Mouse (Mus musculus): Measurements from ENCODE around the gene Nsl1. TPM values are rescaled to one million over a fixed set of nuclear protein-coding genes. Genes with fewer than 3 reads are reported as not detected.

Gene Nsl1
- polyA plus RNA-seq, 2 experiments from 2014 or later = 1.6 to 3.7 TPM

DNA sequence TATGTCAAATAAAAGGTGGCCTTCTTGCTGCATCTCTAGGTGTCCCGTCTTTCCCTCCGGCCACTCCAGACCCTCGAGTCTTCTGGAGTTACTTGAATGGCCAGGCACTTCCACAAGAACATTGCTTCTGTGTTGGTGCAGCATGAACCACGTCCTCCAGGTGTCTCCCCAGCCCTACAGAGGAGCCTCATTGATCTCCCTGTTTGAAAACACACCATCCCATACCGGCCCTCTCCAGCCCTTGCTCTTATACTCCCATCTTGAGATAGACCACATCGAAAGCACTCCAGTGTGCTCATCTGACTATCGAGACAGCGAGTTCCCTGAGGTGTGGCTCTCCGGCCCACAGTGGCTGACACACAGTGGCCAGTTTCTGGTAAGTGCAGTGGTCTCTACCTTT is 32.2 kb downstream of the Nsl1 start:
- ATAC-seq = no peak

- peak; percentile 20 for ATAC-seq
These were observed 34.3 kb downstream of the Nsl1 start for GRCm38 (mm10) chr1:191096871-191097681.

- no peak for ATAC-seq
These were observed 35.3 kb downstream of the Nsl1 start, which contains the start of gene Batf3 for GRCm38 (mm10) chr1:191097802-191098747. Batf3 (plus strand) TSS chr1:191097847.

GRCm38 (mm10) chr1:191099114-191099513 is 36.3 kb downstream of the Nsl1 start:
- ATAC-seq = no peak

GRCm38 (mm10) chr1:191099772-191100291 is 37.0 kb downstream of the Nsl1 start:
- ATAC-seq = no peak

- ATAC-seq = peak; percentile 53
These were observed 40.0 kb downstream of the Nsl1 start for GRCm38 (mm10) chr1:191102730-191103370.

GRCm38 (mm10) chr1:191105246-191105645 is 42.4 kb downstream of the Nsl1 start:
- no peak for ATAC-seq

DNA sequence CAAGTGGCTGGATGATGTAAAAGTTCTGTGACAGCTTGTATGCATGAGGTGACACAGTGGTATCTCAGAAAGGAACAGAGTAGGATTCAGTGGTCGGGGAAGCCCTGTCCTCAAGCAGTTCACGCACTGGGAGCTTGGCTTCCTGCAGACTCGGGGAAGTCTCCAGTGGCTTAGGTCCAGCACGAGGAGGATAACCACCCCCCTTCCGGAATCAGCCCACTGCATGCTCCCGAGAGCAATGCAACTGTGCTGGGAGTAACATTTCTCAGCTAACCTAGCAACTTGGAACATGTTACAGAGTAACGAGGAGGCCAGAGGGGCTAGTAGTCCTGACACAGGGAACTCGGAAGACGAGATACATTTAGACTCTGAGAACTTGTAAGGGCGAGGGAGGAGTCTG is 44.5 kb downstream of the Nsl1 start:
- no peak for ATAC-seq

GRCm38 (mm10) chr1:191109907-191110306 is 47.1 kb downstream of the Nsl1 start:
- no peak for ATAC-seq

DNA sequence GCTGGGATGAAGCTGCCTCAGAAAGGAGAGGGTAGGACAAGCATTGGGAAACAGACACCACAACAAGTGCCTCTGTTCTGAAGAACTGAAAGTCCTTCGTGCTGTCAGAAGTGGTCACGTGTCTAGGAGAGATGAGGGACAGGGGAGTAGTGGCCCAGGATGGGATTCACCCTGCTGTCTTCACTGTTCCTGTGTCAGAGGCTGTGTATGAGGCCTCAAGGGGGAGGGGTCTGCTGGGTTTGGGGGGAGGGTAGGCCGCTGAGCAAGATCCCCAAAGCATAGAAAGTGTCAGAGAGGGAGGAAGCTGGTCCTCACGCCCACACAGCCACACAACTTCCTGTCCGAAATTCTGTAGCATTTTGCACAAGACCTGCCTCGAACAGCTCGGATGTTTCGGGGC is 48.3 kb downstream of the Nsl1 start:
- peak; percentile 54 for ATAC-seq

GRCm38 (mm10) chr1:191114868-191115267 is 52.1 kb downstream of the Nsl1 start:
- ATAC-seq = no peak

DNA sequence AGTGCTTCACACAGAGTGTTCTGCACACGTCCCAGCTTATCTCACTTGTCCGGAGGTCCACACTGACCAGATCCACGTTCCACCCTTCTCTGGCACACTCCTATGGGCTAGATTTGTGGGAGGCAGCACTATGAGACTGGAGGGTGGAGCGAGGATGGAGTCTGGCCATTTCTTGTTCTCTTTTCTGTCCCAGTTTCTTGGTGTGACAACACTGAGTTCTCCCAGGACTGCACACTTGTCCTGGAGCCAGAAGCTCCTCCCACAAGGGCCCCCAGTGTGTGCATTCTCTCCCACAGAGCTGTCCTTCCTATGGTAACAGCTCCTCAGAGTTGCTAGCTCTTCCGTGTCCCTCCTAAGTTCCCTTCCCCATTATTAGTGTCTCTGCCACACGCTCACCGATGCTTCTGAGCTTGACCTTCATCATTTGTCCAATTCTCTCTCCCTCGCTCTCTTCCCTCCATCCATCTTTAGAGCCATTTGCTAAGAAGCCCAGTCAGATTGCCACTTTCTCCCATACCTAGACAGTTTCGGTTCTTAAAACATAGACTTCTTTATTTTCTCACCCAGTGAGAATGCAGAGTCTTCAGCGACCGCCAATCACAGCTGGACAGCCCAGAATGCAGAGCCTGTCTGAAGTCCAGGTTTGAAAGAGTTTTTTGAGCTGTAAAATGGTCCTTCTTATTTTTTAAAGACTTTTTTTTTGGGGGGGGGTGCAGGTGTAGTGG is 52.9 kb downstream of the Nsl1 start:
- ATAC-seq = no peak

GRCm38 (mm10) chr1:191122744-191123143 is 59.9 kb downstream of the Nsl1 start:
- no peak for ATAC-seq

GRCm38 (mm10) chr1:191123696-191124095 is 60.9 kb downstream of the Nsl1 start:
- no peak for ATAC-seq

DNA sequence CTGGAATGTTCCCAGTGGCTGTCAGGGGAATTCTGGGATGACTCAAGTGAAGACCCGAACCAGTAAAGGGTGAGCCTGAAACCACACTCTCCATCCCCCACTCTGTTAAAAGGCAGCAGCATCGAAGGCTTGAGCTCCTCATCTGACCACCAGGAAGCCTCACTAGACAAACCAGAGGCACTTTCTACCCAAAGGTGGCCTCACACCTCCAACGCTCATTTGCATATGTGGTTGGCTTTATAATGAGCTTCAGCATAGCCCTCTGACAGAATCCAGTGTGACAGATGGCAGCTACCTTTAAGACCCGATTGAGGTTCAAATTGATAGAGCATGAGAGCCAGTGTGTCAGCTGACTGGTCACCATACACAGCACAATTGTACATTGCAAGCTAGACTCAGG is 61.5 kb downstream of the Nsl1 start:
- ATAC-seq = no peak

DNA sequence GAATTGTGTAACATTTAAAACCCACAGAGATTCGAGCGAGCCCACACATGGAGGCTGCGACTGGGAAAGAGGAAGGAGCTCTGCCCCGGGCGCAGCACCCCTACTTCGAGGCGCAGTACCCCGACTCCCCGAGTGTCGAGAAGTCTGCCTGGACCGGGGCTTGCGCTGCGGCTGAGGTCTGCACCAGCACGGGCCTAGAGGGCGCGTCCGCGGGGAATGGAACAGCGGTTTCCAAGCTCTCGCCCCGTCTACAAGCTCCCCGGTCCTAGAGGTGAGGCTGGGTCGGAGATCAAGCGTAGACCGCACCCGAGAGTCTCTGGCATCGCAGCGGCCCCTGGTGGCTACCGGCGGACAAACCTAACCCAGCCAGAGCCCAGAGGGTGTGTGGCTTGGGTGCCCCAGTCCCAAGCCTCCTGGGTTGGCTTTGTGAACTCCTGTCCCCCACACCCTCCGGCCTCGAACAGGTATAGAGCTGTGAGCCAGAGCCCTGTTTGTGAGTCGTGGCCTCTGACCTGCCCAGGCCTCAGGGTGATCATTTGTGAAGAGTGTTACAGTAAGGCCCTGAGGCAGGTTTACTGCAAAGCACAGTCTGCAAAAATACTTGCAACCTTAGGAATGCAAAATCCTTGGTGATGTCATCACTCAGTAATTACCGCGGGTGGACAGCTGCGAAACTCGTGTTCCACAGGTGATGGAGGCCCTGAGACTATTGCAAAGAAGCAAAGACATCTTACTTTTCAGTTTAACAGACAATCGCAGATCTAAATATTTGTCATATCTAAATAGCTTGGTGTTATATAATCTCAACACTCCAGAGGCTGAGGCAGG is 63.2 kb downstream of the Nsl1 start:
- ATAC-seq = peak; percentile 98

DNA sequence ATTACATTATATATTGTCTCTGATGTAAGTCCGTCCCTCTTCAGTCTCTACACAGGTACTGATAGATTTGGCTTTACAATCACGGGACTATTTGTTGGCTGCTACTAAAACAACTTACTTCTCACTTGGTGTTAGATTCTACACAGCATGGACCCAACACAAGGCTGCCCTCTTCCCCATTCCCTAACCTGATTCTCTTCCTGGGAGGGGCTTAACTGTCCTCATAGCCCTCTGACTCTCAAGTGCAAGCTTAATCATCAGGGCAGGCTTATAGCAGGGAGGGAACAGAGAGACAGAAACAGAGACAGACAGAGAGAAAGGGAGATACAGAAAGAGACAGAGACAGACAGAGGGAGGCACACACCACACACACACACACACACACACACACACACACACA is 68.9 kb downstream of the Nsl1 start:
- ATAC-seq = no peak

DNA sequence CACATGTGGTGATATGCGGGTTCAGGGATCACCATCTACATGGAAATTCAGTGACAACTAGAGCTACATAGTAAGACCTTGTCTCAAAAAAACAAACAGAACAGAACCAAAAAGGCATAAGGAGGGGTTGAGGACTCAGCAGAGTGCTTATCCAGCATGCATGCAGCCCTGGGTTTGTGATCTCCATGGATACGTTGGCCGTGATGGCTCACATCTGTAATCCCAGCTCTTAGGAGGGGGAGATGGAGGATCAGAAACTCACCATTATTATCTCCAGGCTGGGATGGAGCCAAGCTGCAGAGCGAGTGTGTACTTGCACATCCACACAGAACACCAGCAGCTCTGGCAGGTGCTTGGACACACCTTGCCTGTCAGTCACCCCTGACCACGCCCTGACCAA is 69.4 kb downstream of the Nsl1 start:
- ATAC-seq = no peak

- ATAC-seq = no peak
These were observed 70.1 kb downstream of the Nsl1 start for GRCm38 (mm10) chr1:191132934-191133333.

DNA sequence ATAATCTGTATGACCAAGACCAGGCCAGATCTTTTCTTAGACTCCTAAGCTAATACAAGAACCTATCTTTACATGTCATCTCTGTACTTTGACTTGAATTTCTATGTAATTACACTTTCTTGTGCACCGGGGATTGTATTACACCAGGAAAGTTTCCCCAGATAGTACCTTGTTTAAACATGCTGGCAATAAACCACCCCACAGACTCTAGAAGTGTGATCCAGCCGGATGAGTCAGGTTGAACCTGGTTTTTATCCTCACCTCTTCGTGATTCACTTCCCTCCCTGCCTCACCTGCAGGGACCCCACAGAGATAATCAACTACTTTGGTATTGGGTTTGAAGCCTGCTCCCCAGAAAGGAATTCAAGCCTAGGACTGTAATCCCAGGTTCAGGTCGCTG is 72.6 kb downstream of the Nsl1 start:
- no peak for ATAC-seq

Measured in CD4-positive, CD25-positive, alpha-beta regulatory T cell, adult 4 months (primary cell).